Mouse (Mus musculus): ENCODE data around the gene Prkg1. TPM values are rescaled to one million over a fixed set of nuclear protein-coding genes. Genes with fewer than 3 reads are reported as not detected.

Gene Prkg1
- polyA plus RNA-seq, 2 experiments, result 7.1 to 9.6 TPM

DNA sequence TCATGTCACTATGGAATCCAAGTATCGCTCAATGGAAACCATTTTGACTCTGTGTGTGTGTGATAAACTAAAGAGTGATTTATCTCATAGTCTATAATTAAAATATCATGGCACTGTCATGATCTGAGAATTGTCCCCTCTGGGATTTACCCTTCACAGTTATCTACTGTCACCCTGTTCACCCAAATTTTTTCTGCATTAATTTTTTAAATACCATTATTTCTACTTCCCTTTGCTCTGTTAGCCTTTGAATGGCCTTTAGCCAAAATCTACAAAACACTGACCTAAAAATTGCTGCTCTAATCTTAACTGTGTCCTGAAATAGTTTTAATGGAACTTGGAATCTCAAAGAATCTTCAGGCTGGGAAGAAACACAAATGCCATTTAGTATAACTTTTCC, 143.1 kb downstream of the Prkg1 start:
- Histone ChIP-seq H3K9ac (ENCODE audit: low read depth, low read length, severe bottlenecking) (no peak overlapping the region), H3K4me1 (ENCODE audit: control insufficient read depth, insufficient read depth, low read length) (no peaks in the 10 kb centered on the region), H3K27ac (replicated peaks; ENCODE audit: low read depth, low read length) (no peak overlapping the region), H3K4me3 (replicated peaks; ENCODE audit: low read length) (no peak overlapping the region), H3K9me3 (ENCODE audit: control insufficient read depth, low read length) (no peaks in the 10 kb centered on the region), H3K27me3 (ENCODE audit: control insufficient read depth, insufficient read depth, low read length) (no peaks in the 10 kb centered on the region), H3K4me2 (replicated peaks; ENCODE audit: low read depth, low read length, severe bottlenecking) (no peak overlapping the region), H3K36me3 (ENCODE audit: control insufficient read depth, insufficient read depth, low read length) (no peaks in the 10 kb centered on the region)
- ATAC-seq (ENCODE audit: low FRiP score, low read depth) (no peak), DNase-seq (ENCODE audit: low spot score) (no peak)
- TF ChIP-seq POLR2A (IDR thresholded peaks at IDR 0.05; ENCODE audit: borderline replicate concordance, extremely low read depth, insufficient read depth, insufficient read length), result no peak
- 97% methylated on average over 1 of the region's 1 CpGs for WGBS

DNA sequence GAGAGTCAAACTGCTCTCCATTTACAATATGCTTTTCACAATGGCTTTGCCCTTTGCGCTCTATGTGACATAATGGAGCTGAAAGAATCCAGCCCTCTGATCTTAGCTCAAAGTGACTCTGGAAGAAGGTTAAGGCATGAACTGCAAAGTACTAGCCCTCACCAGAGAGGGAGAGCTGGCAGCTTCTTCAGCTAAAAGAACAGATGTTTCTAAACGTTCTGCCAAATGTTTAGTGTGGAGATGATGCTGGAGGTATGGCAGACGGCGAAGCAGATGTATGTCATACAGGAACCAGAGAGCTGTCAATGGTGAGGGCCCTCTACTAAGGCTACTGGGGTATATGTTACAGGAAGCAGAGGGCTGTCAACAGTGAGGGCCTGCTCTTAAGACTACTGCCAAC, 148.0 kb downstream of the Prkg1 start:
- H3K36me3 ChIP-seq (ENCODE audit: control insufficient read depth, insufficient read depth, low read length), result no peaks in the 10 kb centered on the region
- no peaks in the 10 kb centered on the region for H3K4me1 ChIP-seq (ENCODE audit: control insufficient read depth, insufficient read depth, low read length)
- H3K9ac ChIP-seq (ENCODE audit: low read depth, low read length, severe bottlenecking), result no peak overlapping the region
- no peak overlapping the region for H3K27ac ChIP-seq (replicated peaks; ENCODE audit: low read depth, low read length)
- 73% methylated on average over 4 of the region's 4 CpGs for WGBS
- DNase-seq (ENCODE audit: low spot score), result no peak
- ATAC-seq (ENCODE audit: low FRiP score, low read depth), result no peak
- no peak overlapping the region for H3K4me3 ChIP-seq (replicated peaks; ENCODE audit: low read length)
- H3K27me3 ChIP-seq (ENCODE audit: control insufficient read depth, insufficient read depth, low read length), result no peaks in the 10 kb centered on the region
- no peak for TF ChIP-seq POLR2A (IDR thresholded peaks at IDR 0.05; ENCODE audit: borderline replicate concordance, extremely low read depth, insufficient read depth, insufficient read length)
- no peak overlapping the region for H3K4me2 ChIP-seq (replicated peaks; ENCODE audit: low read depth, low read length, severe bottlenecking)
- H3K9me3 ChIP-seq (ENCODE audit: control insufficient read depth, low read length), result no peaks in the 10 kb centered on the region

DNA sequence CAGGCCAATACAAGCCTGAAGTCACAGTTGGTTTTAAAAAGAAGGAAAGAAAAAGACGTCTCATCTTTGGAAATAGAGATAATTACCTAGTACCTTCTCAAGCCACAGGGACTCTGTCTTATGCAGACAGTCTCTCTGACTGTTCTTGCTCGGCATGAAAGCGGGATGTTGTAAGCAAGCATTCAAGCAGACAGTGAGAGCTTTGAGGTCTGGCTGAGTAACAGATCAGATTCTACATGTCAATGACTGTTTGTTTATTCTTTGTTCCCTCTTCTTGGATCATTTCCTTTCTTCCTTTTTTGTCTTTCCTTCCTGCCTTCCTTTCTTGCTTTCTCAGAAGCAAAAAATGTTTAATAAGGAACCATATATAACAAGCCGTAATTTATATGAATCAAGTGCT, 148.7 kb downstream of the Prkg1 start:
- Histone ChIP-seq H3K36me3 (ENCODE audit: control insufficient read depth, insufficient read depth, low read length) (no peaks in the 10 kb centered on the region), H3K27ac (replicated peaks; ENCODE audit: low read depth, low read length) (no peak overlapping the region), H3K4me3 (replicated peaks; ENCODE audit: low read length) (no peak overlapping the region), H3K9me3 (ENCODE audit: control insufficient read depth, low read length) (no peaks in the 10 kb centered on the region), H3K9ac (ENCODE audit: low read depth, low read length, severe bottlenecking) (no peak overlapping the region), H3K27me3 (ENCODE audit: control insufficient read depth, insufficient read depth, low read length) (no peaks in the 10 kb centered on the region), H3K4me2 (replicated peaks; ENCODE audit: low read depth, low read length, severe bottlenecking) (no peak overlapping the region), H3K4me1 (ENCODE audit: control insufficient read depth, insufficient read depth, low read length) (no peaks in the 10 kb centered on the region)
- ATAC-seq (ENCODE audit: low FRiP score, low read depth) (no peak), DNase-seq (ENCODE audit: low spot score) (no peak)
- WGBS, result 77% methylated on average over 4 of the region's 4 CpGs
- TF ChIP-seq POLR2A (IDR thresholded peaks at IDR 0.05; ENCODE audit: borderline replicate concordance, extremely low read depth, insufficient read depth, insufficient read length), result no peak

DNA sequence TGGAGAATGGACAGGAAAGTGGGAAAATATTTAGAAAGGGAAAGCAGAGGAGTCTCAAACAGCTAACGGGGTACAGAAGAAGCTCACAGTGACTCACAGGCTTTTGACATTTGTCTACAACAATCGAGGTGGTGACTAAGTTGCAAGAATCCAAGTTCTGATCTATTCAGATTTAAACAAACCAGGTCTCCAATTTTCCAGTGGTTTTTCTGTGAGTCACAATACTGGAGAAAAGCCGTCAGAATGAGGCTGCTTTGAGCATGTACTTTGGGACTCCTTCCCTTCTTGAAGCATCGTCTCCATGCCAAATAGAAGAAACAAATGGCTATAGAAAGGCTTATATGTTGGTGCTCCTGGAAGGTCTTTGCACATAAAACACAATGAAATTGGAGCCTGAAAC, 151.7 kb downstream of the Prkg1 start:
- H3K27me3 ChIP-seq (ENCODE audit: control insufficient read depth, insufficient read depth, low read length), result no peaks in the 10 kb centered on the region
- H3K4me2 ChIP-seq (replicated peaks; ENCODE audit: low read depth, low read length, severe bottlenecking), result no peak overlapping the region
- H3K9ac ChIP-seq (ENCODE audit: low read depth, low read length, severe bottlenecking), result no peak overlapping the region
- ATAC-seq (ENCODE audit: low FRiP score, low read depth) (no peak), DNase-seq (ENCODE audit: low spot score) (no peak)
- H3K9me3 ChIP-seq (ENCODE audit: control insufficient read depth, low read length), result no peaks in the 10 kb centered on the region
- no peaks in the 10 kb centered on the region for H3K36me3 ChIP-seq (ENCODE audit: control insufficient read depth, insufficient read depth, low read length)
- no peak overlapping the region for H3K27ac ChIP-seq (replicated peaks; ENCODE audit: low read depth, low read length)
- no peaks in the 10 kb centered on the region for H3K4me1 ChIP-seq (ENCODE audit: control insufficient read depth, insufficient read depth, low read length)
- no peak overlapping the region for H3K4me3 ChIP-seq (replicated peaks; ENCODE audit: low read length)
- no peak for TF ChIP-seq POLR2A (IDR thresholded peaks at IDR 0.05; ENCODE audit: borderline replicate concordance, extremely low read depth, insufficient read depth, insufficient read length)
- WGBS, result 84% methylated on average over 4 of the region's 4 CpGs

DNA sequence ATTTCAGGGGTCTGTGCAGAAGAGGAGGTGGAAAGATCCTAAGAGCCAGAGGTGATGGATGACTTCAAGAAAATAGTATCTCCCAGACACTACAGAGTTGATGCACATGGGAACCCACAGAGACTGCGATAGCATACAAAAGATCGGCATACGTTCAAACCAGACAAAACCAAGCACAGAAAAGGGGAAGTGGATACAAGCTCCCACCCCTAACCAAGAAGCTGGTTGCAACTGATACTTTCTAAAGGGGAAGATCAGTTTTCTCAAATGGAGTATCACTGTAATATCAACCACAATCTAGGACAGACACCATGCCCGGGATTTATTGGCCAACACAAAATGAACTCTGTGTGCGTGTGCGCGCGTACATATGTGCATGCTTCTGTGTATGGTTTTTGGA, 162.3 kb downstream of the Prkg1 start:
- Histone ChIP-seq H3K4me2 (replicated peaks; ENCODE audit: low read depth, low read length, severe bottlenecking) (no peak overlapping the region), H3K4me3 (replicated peaks; ENCODE audit: low read length) (no peak overlapping the region), H3K27me3 (ENCODE audit: control insufficient read depth, insufficient read depth, low read length) (no peaks in the 10 kb centered on the region), H3K9ac (ENCODE audit: low read depth, low read length, severe bottlenecking) (no peak overlapping the region), H3K4me1 (ENCODE audit: control insufficient read depth, insufficient read depth, low read length) (no peaks in the 10 kb centered on the region), H3K36me3 (ENCODE audit: control insufficient read depth, insufficient read depth, low read length) (no peaks in the 10 kb centered on the region), H3K9me3 (ENCODE audit: control insufficient read depth, low read length) (no peaks in the 10 kb centered on the region), H3K27ac (replicated peaks; ENCODE audit: low read depth, low read length) (no peak overlapping the region)
- TF ChIP-seq POLR2A (IDR thresholded peaks at IDR 0.05; ENCODE audit: borderline replicate concordance, extremely low read depth, insufficient read depth, insufficient read length), result no peak
- ATAC-seq (ENCODE audit: low FRiP score, low read depth), result no peak
- no peak for DNase-seq (ENCODE audit: low spot score)
- WGBS, result 94% methylated on average over 8 of the region's 8 CpGs

DNA sequence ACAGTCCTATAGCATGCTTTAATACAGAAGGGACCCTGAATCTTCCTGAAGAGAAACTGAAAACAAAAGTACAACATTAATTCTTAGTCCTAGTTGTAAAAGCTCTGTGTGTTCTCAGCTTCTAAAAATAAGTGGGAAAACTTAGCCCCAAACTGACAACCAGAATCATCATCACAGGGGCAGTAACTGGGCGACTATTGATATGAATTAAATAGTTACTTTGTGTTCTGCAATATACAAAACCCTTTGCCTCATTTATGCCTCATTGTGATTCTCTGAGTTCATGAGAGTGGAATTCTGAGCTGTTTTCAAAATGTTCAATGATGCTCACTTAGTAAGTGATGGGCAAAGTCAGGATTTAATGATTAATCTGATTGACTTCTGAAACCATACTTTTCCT, 170.8 kb downstream of the Prkg1 start:
- Histone ChIP-seq H3K36me3 (ENCODE audit: control insufficient read depth, insufficient read depth, low read length) (no peaks in the 10 kb centered on the region), H3K9me3 (ENCODE audit: control insufficient read depth, low read length) (no peaks in the 10 kb centered on the region), H3K4me2 (replicated peaks; ENCODE audit: low read depth, low read length, severe bottlenecking) (no peak overlapping the region), H3K4me3 (replicated peaks; ENCODE audit: low read length) (no peak overlapping the region), H3K4me1 (ENCODE audit: control insufficient read depth, insufficient read depth, low read length) (no peaks in the 10 kb centered on the region), H3K9ac (ENCODE audit: low read depth, low read length, severe bottlenecking) (no peak overlapping the region), H3K27ac (replicated peaks; ENCODE audit: low read depth, low read length) (no peak overlapping the region), H3K27me3 (ENCODE audit: control insufficient read depth, insufficient read depth, low read length) (no peaks in the 10 kb centered on the region)
- 77% methylated on average over 1 of the region's 1 CpGs for WGBS
- DNase-seq (ENCODE audit: low spot score) (no peak), ATAC-seq (ENCODE audit: low FRiP score, low read depth) (no peak)
- TF ChIP-seq POLR2A (IDR thresholded peaks at IDR 0.05; ENCODE audit: borderline replicate concordance, extremely low read depth, insufficient read depth, insufficient read length), result no peak
